Mouse (Mus musculus): ENCODE results near the gene Hbp1.
A peak's percentile ranks its signal among the peaks of the same experiment; 100 is the strongest.

Hbp1 gene

GRCm38 (mm10) chr12:31950659-31951031 is 310 bp upstream of the Hbp1 start:
- DNase-seq (ENCODE audit: low spot score) = no peak

DNA sequence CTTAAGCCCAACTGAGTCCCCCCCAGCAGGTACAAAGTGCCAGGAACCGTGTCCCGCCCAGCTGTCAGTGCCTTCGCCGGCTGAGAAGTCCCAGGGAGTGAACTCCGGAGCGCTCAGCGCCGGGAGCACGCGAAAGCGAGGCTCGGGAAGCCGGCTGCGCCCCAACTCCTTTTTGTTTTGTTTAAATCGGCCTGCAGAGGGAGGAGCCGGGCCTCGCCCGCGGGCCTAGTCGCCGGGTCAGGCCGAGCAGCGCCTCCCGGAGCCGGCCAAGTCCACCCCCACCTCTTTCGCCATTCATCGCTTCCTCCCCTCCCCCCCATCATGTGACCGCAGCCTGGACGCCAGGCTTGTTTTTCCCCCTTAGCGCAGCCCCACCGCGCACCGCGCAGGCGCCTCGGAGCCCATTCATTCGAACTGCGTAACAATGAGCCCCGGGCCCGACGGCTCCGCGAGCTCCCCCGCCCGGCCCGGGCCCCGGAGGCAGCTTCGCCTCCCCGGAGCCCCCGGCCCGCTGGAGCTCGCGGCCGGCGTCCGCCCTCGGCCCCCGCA is 1.1 kb downstream of the Hbp1 start:
- peak; percentile 94 for DNase-seq (ENCODE audit: low spot score)

DNA sequence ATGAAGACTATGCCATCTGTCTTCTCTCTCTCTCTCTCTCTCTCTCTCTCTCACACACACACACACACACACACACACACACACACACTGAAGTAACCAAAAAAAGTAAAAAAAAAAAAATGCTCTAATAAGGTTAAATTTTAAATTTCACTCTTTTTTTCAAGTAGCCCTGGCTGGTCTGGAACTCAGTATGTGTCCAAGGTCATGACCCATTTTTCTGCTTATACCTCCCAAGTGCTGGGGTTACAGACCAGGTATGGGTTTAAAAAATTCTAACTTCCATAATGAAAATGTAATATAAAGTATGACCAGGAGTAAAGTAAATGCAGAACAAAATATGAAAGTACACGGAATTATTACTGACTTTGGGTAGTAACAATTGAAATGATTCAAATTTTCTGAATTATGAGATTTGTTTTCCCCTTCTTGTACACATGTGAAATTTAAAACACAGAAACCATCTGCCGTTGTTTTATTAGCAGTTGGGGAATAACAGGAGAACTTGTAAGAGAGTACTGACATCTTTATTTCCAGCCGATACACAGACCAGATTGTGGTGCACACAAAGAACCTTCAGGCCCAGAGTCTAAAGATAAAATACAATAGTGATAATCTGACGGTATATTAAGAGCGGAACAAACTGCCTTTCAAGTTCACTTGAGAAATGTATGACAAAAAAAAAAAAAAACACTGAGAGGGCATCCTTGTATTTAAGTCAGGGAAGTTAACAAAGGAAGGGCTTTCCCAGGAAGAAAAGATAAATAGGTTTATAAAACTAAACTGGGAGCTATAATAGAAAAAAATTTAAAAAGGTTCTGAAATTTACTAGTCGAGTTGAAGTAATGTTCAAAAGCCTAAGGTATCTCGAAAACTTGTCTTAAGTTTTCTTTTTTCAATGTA is 2.0 kb downstream of the Hbp1 start:
- DNase-seq (ENCODE audit: low spot score) = no peak

DNA sequence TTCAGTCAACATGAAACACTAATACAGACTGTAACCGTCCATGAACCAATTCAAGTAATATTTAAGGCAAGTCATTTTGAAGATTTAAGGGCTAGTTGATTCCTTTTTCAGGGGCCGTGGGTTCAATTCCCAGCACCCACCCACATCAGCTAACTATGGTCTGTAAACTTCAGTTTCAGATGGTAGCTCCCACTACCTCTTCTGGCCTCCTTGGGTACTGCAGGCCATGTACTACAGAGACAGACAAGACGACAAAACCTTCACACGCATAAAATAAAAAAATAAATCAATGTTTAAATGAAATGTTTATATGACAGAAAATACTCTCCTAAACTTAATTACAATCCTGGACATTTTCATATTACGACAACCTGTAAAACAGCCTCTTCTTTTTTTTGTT is 2.9 kb downstream of the Hbp1 start:
- no peak for DNase-seq (ENCODE audit: low spot score)

DNA sequence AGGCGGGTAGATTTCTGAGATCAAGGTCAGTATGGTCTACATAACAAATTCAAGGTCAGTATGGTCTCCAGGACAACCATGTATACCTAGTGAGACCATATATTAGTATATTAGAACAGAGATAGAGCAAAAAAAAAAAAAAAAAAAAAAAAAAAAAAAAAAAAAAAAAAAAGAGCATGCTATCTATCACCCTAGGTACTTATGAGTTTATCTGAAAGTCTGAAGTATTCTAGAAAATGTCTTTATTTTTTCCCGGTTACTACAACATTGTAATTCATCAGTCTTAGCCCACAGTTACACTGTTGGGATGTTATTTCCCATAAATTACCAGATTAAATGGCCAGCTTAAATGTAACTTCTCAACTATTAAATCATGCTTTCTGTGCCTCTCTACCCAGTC is 5.9 kb downstream of the Hbp1 start:
- DNase-seq (ENCODE audit: low spot score) = no peak

DNA sequence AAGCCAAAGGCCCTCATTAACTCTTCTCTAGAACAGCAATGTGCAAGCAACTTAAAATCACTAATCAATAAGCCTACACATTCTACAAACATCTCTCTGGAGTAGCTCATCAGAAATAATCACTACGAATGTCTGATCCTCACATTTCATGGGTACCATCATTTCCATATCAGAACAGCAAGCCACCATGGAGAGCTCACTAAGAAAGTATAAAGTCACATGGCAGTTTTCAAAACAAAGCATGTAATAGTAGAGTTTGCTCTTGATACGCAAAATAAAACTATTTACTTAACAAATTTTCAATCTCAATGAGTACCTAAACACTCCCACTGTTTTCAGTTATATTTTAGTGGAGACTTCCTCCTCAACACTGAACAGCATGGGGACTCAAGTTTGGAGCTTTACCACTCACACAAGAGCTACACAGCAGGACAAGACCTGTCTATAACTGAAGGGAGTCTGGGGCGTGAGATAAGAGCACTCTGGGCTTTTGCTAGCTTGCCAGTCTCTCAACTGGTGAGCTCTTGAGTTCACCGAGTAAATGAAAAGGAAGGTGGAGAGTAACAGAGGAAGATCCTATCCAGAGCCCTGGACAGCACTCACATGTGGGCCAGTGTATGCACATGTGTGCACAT is 7.2 kb downstream of the Hbp1 start:
- DNase-seq (ENCODE audit: low spot score) = no peak

- no peak for DNase-seq (ENCODE audit: low spot score)
Observed at GRCm38 (mm10) chr12:31939026-31939425, 11.3 kb downstream of the Hbp1 start.

DNA sequence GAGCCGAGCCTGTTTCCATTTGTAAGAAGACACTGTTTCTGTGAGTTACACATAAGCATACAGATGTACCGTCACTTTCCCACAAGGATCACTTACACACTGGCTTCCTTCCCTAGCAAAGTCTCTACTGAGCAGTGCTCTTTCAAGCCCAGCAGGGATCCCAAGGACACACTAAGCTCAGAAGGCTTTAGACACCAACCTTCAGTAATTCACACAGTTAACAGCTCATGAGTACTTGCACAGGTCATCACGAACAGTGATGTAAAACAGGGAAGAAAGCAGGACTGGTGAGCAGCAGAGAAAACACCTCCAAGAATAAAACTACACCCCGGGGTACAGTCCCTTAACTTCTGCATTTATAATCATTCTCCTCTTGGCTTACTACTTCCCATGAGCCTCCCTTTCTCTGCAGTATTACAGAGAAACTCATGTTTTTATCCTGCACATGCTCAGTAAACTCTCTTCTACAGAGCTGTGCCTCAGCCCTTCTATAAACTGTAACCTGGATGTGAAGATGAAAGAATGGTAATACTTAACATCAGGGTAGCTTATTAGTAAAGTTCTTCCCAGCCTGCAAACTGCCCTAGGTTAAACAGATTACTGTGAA is 11.8 kb downstream of the Hbp1 start:
- no peak for DNase-seq (ENCODE audit: low spot score)

GRCm38 (mm10) chr12:31937613-31938012 is 12.7 kb downstream of the Hbp1 start:
- no peak for DNase-seq (ENCODE audit: low spot score)

- DNase-seq (ENCODE audit: low spot score) = peak; percentile 65
Observed at GRCm38 (mm10) chr12:31936657-31937300, 13.6 kb downstream of the Hbp1 start.

DNA sequence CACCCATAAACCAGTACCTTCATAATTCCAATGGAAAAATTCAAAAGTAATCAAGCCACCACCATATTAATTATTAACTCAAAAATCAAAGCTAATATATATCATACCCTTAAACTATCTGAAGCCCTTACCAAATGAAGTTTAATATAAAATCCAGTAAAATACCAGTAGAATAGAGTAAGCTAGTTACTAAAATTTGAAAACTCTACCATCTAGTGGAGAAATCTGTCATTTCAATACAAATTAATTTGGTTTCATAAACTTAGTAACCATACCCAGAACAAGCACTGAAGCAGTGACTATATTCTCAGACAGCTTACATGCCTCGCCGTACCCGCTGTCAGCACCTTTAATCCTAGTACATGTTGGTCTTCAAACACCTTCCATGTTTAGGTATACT is 18.5 kb downstream of the Hbp1 start:
- DNase-seq (ENCODE audit: low spot score) = no peak

- no peak for DNase-seq (ENCODE audit: low spot score)
Observed at GRCm38 (mm10) chr12:31928498-31928897, 21.8 kb downstream of the Hbp1 start.

GRCm38 (mm10) chr12:31926661-31927061 is 23.7 kb downstream of the Hbp1 start:
- DNase-seq (ENCODE audit: low spot score) = peak; percentile 81

- no peak for DNase-seq (ENCODE audit: low spot score)
Observed at GRCm38 (mm10) chr12:31925343-31925742, 25.0 kb downstream of the Hbp1 start.

- DNase-seq (ENCODE audit: low spot score) = no peak
Observed at GRCm38 (mm10) chr12:31924135-31924534, 26.2 kb downstream of the Hbp1 start.

DNA sequence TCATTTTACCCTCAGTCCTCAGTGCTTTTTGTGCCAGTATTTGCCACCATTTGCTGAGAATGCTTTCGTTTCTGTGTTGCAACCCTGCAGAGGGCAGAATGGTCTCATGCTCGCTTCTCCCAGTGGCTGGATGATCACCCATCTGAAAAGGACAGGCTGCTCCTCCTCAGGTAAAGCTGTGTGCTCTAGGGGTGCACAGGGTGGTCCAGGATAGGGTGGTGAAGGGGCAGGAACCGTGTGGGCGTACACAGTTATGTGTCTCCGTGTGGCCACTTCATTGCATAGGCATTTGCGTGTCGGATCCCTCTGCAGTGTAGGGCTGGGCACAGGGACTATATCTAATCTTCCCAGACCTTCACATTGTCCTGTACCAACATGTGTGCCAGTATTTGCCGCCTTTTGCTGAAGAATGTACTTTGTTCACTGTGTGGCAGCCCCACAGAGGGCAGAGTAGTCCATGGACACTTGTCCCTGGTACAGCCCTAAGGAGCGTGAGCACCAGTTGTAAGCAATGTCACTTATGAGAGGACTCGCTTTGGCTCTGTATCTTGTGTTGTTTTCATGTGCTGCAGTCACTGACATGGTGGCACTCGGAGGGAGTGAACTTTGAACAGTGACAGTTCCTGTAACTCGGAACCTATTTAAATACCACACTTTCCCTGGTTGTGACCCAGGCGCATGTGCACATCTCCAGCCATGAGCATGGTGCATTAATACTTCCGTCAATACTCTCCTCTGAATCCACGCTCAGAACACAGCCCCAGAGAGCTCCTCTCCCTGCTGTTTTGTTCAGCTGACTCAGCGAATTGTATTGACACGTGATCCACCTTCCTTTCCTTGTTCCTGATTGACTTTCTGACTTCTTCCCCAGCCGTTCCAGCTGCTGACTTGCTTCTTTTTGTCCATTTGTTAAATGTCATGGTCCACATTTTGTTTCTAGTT is 29.6 kb downstream of the Hbp1 start:
- DNase-seq (ENCODE audit: low spot score) = no peak

DNA sequence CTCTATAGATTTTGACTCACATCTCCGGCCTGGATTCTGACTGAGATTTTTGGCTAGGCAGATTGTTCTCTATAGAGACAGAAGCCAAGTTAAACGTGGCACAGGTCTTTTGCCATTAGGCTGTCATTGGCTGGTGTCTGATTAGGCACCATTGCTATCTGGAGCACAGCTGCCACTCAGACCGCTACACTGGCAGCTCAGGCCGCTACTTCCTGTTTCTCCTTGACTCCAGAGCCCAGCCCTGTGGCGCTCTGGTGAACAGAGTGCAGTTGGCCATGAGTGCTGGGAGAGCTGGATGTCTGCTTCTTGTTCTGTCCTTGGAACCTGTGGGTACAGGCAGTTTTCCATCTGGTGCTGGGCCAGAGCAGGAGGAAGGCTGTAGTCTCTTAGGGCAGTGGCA is 33.1 kb downstream of the Hbp1 start:
- DNase-seq (ENCODE audit: low spot score) = no peak

DNA sequence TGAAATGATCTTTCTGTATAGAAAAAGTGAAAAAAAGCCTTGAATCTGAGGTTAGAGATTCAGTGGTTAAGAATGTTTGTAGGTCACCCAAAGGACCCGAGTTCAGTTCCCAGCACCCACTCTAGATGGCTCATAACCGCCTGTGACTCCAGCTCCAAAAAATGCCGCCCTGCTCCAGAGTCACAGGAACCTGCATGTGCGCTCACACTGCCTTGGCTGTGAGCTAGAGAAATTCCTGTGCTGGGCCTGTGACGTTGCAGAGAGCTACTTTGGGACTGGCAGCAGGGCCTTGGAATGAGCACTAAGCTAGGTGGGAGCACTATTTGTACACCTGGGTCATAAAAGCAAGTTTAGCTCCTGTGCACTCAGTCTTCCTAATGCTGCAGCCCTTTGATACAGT is 33.6 kb downstream of the Hbp1 start:
- no peak for DNase-seq (ENCODE audit: low spot score)

DNA sequence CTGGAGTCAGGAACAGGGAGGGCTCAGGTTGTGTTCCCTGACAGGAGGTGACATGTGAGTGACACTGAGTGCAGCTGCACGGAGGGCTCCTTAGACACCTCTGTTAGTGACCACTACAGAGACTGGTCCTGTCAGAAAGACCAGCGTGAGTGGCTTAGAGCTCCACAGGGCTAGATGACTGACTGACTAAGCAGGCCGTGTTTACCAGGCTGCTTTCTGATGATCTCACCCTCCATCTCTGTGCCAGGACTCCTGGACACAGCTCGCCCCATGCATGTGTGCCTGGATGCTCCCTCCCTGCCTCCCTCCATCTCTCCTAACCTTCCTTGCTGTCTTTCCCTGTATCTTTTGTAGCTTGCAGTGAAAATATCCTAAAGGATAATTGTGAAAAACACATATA is 36.7 kb downstream of the Hbp1 start:
- peak; percentile 76 for DNase-seq (ENCODE audit: low spot score)

DNA sequence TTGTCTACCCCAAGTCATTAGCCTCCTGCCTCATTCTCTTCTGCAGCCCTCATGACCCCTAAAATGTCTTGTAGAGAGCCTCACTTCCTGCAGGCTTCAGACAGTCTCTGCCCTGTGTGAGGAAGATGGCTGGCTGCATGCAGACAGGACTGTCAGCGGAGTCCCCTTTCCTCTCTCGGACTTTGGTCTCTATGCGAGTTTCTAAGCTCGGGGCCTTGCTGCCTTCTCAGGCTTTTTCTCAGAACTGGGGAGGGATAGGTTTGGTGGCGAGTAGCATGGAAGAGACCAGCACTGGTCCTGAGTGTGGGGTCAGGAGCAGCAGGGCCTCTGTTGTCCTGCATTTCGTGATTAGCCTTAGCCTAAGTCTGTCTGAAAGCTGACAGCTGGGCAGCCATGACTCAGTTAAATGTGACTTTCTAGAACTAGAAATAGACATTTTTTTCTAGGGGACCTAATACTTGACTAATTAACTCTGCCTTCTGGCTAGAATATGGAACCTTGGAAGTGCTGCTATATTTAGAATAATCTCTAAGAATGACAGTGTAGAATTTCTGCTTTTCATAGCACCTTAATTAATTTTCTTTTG is 37.3 kb downstream of the Hbp1 start:
- DNase-seq (ENCODE audit: low spot score) = no peak

- DNase-seq (ENCODE audit: low spot score) = no peak
Observed at GRCm38 (mm10) chr12:31907436-31907835, 42.9 kb downstream of the Hbp1 start.
